Mouse (Mus musculus) T-helper 2 cell (primary cell): Measurements from ENCODE around the gene Cyp2b13.
"Not testable (repeated sequence)": the region's sequence is repeated elsewhere in the genome, so short reads cannot be mapped to it uniquely, and the experiment has no call there.

Source experiments
- in situ Hi-C: fragments of 300-600 bp; cut with MboI, MseI; formaldehyde crosslinking; loops from one replicate; pipeline ENCODE4 v1.15.1; 2025; ENCODE audit warnings: high pct_unique_total_duplicates

Gene Cyp2b13

GRCm38 (mm10) chr7:26061197-26061596, at the start of gene Cyp2b13:
Cyp2b13 (plus strand) TSS chr7:26061497.
- in situ Hi-C loops, result loop anchor here (5.0 kb wide), 1 partner anchor 111 kb away; the partner anchor contains the start of gene Cyp2b9

- in situ Hi-C loops, result not testable (repeated sequence)
Observed at GRCm38 (mm10) chr7:26019814-26020332, 41.4 kb upstream of the Cyp2b13 start.

GRCm38 (mm10) chr7:26054885-26055630, 6.2 kb upstream of the Cyp2b13 start:
- in situ Hi-C loops, result not testable (repeated sequence)

- in situ Hi-C loops, result not testable (repeated sequence)
Observed at GRCm38 (mm10) chr7:26071677-26072076, 10.4 kb downstream of the Cyp2b13 start.

- in situ Hi-C loops, result no loop called here
Observed at GRCm38 (mm10) chr7:26082595-26082994, 21.3 kb downstream of the Cyp2b13 start.

GRCm38 (mm10) chr7:26087391-26087790, 26.1 kb downstream of the Cyp2b13 start:
- in situ Hi-C loops, result no loop called here

- in situ Hi-C loops, result not testable (repeated sequence)
Observed at GRCm38 (mm10) chr7:26088578-26088977, 27.3 kb downstream of the Cyp2b13 start.

GRCm38 (mm10) chr7:26139623-26140022, 78.3 kb downstream of the Cyp2b13 start:
- in situ Hi-C loops, result not testable (repeated sequence)

- in situ Hi-C loops, result not testable (repeated sequence)
Observed at GRCm38 (mm10) chr7:26143657-26144056, 82.4 kb downstream of the Cyp2b13 start.
